Mouse (Mus musculus) retina, postnatal 7 days (tissue): ENCODE results near the gene Plbd2.

Experiments used
- DNase-seq: peaks from one replicate; pipeline ENCODE4 v3.0.0-alpha.2; 2012; ENCODE audit warnings: low read depth, low spot score

Plbd2 gene

DNA sequence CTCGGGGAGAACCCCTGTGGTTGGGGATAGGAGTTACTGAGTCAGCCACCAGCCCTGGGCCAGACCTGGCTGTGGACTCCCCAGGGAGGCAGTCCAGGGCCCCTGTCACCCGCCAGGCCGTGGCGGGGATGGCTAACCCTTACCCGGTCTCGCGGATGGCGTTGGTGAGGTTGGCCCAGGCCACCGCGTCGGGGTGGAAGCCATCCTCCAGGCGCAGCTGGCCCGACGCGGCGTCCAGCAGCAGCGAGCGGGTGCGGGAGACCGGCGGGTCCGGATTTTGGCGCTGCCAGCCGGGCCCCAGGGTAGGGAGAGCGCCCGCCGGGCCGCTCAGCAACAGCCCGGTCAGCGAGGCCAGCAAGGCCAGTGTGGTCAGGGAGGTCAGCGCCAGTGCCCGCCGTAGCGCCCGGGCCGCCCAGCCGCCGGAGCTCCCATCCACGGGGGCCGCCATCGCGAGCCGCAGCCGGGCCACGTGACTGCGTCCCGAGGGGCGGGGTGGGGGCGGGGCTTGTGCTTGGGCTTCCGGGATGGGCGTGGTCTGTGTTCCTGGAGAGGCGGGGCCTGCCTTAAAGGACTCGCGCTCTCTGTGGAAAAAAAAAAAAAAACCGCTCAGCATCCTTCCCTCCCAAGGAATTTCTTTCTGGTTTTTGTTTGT lies at the start of gene Plbd2:
Plbd2 (minus strand) TSS at position 482 of the 652 bp plus-strand sequence.
- peak; percentile 89 for DNase-seq

DNA sequence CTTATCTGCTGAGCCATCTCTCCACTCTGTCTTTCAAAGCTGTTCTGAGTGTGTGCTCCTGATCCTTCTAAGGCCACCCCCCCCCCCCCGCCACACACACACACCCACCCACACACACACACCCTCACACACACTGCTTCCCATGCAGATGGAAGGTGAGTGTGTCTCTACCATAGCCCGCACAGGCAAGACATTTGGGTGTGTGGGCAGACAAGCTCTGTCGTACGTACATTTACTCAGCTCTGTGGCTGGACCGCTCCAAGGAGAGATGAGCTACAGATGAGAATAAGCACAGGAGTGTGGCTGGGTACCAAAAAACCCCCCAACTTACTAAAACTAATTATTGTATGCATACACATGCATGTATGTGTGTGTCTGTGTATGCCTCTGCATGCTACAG lies 47.2 kb upstream of the Plbd2 start:
- DNase-seq = no peak

DNA sequence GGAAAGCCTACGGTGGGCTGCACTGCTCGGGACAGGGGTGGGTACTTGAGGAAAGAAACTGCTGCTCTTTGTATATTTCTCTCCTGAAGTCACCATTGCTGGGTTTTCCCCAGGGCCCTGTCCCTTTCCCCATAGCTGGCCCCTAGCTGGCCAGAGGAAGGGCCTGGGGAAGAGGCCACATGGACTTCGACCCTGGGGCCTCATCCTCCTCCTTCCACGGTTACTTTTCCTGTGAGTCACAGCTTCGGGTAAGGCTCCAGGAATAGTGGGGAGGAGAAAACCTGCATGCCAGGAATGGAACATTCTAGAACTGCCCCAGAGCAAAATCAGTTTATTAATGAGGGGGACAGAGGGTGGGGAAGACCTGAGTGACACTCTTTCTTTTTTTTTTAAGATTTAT lies 46.7 kb upstream of the Plbd2 start:
- DNase-seq = no peak

DNA sequence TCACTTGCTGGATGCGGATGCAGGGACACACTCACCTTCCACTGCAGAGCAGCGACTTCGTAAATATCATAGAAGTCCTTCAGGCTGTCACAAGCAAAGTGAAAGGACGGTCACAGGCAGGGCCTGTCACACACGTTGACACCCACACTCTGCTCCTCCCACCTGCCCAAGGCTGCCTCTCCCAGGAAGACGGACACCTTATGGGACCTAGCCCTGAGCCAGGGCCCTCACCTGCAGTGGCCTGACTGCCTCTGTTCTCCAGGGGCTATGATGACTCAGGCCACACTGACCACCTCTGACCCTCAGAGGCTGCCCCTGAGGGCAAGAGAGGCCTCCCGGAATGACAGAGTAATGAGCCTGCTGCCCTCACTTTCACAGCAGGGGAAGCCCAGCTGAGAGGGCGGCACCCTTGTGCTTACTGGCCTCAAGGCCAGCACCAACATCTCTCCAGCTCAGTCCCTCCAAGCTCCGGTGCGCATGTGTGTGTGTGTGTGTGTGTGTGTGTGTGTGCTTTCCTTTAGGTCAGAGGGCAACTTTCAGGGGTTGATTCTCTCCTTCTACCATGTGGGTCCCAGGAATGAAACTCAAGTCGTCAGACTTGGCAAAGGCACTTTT lies 44.9 kb upstream of the Plbd2 start:
- DNase-seq = no peak

DNA sequence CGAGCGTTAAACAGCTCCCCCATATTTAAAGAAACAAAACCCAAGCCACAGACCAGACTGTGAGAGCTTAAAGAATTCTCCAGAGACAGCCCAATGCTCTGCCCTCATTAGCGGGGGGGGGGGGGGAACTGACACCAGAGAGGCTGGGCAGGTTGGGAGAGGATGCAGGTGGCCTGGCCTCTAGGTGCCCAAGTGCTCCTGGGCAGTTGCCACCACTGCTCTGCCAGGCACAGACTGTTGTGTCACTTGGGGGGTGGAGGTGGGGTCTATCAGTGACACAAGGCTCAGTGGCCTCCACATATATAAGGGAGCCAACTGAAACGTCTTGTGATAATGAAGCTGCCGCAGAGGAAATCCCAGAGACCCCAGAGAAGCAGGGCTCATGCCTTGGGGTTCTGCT lies 33.2 kb upstream of the Plbd2 start:
- DNase-seq = no peak

DNA sequence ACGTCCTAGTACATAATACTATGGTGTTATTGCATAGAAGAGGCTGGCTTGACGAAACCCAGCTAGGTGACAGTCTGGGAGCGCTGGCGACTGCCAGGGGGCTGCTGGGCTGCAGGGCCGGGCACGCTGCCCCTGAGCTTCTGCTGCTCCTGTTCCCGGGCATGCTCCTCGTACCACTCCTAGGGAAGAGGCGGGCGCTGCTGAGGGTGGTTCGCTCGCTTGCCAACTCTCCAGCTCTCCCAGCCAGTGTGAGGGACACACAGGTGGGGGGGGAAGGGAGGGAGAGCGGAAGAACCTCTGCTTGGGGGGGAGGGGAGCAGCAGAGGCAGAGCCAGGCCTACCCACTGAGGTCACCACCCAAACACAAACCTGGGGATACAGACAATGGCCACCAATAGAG lies 32.6 kb upstream of the Plbd2 start:
- no peak for DNase-seq

DNA sequence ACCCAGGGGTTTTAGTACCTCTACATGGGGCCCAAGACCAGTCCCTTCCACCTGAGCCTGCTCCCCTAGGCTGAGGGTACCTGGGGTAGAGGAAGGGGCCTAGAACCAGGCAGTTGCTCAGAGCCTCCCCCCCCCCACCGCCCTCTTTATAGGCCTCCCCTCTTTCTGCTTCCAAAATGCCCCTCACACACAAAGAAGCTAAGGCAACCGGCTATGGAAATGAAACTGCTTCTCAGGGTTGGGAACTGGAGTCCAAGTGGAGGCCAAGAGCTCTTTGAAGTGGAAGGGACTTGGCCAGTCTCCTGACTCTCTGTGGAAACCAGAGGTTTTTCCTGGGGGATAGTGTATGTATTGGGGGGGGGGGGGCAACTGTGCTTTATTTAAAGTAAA lies 31.3 kb upstream of the Plbd2 start:
- no peak for DNase-seq

DNA sequence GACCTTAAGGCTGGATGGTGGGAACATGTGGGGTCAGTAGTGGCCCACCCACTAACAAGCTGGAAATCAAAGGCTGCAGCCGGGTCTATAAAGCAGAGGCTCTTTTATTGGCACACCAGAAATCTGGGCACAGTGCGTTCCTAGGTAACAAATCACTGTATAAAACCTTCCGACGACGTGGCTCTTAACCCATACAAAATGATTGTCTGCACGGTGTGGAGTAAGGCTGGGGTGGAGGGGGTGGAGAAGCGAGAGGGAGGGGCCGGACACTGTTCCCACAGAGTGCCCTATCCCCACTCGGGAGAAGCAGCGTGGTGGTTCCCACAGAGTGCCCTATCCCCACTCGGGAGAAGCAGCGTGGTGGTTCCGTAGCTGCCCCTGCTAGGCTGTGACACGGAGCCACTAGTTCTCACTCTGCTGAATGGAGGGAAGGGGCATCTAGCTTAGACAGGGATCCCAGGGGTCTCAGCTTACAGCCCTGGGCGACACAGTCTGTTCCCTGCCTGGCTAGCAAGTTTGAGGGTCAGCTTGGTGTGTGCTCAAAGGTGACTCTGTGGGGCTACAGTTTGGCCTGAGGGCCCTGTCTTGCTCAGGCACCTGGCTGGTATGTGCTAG lies 30.8 kb upstream of the Plbd2 start:
- DNase-seq = no peak

DNA sequence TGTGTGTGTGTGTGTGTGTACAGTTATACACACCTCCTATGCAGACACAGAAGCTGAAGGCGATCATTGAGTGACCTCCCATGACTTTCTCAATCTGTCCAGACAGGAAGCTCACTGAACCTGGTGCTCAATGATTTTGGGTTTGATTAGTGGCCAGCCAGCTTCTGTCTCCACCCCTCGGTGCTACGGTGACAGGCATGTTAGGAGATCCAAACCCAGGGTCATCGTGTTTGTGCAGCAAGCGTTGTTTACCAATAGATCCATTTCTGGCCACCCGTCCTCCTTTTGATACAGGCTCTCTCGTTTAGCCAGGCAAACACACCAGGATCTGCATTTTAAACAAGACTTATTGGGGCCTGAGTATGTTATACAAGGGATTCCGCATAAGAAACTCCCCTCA lies 28.2 kb upstream of the Plbd2 start:
- DNase-seq = no peak

DNA sequence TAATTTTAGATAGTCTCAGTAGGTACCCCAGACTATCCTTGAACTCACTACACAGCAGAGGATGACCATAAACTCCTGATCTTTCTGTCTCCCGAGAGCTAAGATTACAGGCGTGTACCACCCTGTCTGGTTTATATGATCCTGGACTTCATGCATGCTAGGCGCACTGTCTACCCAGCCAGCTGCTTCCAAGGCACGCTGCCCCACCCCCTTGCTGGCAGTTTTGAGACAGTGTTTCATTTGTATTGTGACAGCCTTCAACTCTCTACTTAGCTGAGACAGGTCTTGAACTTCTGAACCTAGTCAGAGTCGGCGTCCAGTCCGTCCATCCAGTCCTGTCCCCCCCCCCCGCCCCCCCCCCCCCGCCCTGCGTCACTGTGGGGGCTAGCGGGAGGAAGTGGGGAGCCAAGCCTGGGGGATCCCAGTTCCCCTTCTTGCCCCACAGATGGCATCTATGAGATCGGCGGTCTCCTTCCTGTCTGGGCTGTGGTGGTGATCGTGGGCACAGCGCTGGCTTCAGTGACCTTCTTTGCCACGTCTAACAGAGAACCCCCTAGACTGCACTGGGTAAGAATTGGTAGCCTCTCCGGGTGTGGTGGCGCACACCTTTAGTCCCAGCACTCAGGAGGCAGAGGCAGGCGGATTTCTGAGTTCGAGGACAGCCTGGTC lies 24.0 kb upstream of the Plbd2 start:
- no peak for DNase-seq

DNA sequence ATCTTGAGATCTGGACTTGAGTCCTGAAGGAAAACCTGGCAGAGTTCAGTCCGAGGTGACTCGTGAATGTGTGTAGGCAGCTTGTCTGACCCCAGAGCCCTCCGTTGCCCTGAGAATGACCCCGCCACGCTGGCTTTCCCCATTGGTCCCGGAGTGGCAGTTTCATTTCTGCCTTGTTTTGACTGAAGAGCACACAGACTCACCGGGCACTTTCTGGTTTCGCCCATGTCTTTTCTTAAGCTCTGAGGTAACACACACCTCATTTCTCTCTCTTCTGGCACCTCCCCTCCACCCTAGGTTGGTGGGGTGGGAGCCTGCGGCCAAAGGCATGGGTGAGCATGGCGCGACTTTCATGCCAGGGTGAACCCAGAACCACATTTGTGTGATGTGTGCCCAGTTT lies 22.9 kb upstream of the Plbd2 start:
- DNase-seq = no peak

DNA sequence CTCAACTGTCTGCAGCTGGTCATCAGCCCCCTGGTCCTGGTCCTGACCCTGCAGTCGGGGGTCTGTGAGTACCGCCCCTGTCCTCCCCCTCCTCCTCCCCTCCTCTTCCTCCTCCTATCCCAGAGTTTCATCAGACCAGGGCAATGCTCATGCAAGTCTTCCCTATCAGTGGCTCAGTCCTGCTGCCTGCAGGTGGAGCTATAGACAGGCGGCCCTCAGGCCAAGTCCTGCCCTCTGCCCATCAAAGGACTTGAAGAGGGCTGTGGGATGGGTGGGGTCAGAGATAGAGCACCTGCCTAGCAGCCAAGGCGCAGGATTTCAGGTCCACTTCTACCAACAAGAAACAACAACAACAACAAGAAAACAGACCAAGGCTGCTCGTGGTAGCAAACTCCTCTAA lies 22.3 kb upstream of the Plbd2 start:
- DNase-seq = no peak

DNA sequence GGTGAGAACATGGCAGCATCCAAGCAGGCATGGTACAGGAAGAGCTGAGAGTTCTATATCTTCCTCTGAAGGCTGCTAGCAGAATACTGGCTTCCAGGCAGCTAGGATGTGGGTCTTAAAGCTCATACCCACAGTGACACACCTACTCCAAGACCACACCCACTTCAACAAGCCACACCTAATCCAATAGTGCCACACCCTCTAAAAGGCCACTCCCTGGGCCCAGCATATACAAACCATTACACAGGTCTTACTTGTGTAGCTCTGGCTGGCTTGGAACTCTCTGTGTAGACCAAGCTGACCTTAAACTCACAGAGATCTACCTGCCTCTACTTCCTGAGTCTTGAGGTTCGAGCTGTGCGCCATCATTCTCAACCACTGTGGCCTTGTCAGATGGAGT lies 21.3 kb upstream of the Plbd2 start:
- no peak for DNase-seq

DNA sequence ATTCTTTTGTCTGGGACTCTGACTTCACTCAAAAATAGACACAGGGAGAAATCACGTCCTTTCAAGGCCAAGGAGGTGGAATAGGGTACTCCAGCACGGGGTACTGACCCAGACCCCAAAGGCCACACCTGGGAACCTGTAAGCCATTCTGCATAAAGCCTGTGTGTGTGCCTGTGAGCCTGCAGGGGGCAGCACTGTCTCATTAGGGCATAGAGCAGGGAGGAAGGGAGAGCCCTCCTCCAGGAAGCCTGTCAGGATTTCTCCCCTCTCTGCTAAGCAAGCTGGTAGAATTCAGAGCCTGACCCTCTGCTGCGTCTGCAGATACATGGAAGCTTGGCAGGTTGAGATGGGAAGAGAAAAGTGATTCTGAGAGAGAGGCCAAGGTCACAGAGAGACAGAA lies 19.2 kb upstream of the Plbd2 start:
- no peak for DNase-seq

DNA sequence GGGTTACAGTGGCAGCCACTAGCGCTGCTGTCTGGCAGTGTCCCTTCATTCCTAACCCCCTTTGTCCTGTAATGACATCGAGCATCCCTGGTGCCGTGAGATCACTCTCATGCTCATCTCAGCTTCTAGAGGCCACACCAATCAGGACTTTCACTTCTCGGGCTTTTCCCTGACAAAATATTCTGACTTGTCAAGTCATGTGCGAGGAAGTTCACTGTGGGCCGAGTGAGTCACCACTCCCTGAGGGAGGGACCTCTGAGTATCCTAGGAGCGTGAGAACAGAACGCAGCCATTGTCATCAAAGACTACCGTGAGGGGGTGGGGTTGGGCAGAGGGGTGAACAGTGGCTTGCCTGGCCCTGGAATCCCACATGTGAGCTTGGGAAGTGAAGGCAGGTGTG lies 14.1 kb upstream of the Plbd2 start:
- no peak for DNase-seq

DNA sequence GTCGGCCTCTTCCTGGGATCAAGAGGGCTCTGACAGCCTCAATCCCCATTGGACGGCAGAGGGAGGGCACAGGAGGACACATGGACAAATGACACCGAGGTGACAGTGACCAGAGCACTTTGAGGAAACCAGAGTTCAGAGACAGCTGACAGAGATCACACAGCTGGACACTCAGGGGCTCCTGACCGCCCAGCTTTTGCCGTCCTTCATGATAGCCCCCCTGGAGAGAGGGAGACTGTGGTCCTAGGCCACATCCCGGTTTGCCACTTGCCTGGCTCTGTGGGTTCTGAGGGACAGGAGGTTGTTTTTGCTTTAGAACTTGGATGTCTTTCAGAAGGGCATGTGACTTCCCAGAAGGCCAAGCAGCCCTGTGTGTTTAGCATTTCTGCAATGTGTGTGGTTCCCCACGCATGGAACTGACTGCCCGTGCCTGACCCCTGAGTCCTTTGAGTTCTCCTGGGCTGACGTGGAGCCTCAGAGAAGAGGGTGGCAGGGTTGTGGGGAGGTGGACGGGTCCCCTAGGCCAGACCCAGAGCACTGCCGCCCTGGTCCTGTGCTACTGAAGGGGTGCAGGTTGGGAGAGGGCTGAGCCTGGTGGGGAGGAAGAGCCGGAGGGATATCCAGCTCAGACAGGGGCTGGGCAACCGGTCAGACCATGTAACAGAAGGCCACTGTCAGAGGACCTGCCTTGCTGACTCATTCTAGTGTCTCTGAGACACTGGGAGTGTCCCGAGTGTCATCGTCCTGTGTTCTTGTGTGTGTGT lies 13.0 kb upstream of the Plbd2 start:
- no peak for DNase-seq

DNA sequence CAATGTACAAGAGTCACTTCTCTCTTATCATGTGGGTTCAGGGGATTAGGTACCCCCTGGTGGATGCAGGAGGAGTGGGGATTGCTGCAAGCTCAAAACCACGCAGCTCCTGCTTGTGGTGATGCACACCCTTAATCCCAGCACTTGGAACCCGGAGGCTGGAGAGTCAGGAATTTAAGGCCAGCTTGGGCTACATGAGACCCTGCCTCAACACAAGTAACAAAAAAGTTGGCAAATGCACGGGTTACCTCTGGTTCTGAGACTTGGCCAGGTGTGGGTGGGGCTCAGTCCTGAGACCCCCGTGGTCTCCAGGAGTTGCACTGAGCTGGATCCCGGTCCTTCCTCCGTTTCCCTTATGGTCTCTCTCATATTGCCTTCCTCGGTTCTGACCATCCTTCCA lies 12.0 kb upstream of the Plbd2 start:
- DNase-seq = no peak

DNA sequence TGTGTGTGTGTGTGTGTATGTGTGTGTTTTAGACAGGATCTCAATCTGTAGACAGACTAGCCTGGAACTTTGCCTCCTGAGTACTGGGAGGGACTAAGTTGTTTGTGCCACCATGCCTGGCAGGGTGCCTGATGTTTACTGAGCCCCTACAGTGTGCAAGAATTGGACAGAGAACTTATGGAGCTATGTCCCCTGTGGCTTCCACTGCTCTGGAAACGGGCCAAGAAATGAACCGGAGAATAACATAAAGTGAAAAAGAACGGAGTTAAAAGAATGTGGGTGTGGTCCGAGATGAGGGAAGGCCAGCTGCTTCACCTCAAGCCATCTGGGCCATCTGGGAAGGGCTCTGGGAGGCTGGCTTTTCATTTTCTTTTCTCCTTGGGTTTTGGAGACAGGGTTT lies 11.3 kb upstream of the Plbd2 start:
- DNase-seq = no peak

DNA sequence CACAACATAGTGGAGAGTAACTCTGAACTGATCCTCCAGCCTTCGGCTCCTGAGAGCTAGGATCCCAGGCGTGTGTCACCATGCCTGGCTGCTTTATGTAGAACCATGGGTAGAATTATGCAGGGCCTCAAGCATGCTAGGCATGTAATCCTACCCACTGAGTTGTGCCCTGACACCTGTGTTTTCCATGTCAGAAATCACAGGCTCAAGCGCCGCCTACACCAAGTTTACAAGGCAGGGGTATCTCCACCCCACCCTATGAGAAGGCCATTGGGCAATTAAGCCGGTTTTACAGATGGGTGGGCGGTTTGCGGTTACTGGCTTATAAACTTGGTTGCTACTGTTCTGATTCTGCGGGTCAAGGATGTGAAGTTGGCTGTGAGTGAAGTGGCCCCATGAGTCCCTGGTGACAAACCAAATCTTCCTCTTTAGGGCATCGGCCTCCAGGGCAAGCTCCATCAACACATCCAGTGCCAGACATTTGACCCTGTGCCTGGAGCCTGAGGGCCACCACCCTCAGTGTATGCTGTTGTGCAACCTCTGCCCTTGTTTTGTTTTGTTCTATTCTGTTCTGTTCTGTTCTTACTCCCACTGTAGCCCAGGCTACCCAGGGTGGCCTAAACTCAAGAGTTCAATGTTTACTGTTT lies 10.7 kb upstream of the Plbd2 start:
- DNase-seq = no peak

DNA sequence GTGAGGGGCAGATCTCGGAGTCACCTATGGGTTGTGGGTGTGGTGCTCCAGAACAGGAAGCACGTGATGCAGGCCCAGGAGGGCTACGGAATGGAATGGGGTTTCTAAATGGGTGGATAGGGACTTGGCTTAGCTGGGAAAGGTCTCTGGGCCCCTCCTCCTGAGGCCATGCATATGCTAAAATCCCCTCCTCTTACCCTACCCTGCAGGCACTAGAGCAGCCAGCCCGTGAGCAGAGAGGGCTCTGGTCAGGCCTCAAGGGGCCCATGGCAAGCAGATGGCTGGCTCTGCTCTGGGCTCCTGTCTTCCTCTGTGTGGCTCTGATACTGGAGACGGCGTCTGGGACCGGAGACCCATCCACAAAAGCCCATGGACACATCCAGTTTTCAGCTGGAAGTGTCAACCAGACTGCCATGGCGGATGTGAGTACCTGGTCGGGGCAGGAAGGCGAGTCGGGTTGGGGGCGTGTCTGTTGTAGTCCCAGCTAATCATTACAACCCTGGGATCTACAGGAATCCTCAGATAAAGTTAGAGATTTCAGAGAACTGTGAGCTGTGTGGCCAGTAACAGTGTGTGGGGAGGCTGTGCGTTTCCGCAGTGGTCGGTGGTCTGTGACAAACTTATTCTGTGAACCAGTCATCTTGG lies 9.6 kb upstream of the Plbd2 start:
- DNase-seq = no peak

DNA sequence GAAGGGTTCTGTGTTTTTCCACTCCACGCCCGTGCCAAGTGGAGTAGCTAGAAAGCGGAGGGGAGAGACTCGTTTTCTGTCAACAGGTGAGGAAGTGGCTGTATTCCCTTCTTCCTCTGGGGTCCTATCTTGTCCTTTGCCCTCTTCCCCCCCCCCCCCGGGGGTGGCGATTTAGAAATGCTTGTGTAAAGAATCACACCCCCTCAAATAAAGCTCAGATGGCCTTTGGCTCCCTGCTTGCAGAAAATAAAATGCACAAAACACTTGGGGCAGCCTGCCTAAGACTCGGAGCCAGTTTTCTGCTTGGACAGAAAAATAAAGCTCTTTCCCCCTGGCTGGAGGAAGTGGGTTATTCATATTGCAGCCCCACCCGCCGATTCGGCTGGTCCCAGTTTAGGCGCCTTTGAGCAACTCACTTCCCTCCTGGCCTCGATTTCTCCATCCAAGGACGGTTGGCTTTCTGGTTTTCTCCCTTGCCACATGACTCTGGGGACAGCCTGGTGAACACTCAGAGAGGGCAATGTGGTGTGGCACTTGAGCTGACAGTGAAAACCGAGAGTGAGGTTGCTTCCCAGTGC lies 8.3 kb upstream of the Plbd2 start:
- DNase-seq = no peak
